Mouse (Mus musculus) layer of hippocampus, postnatal 25 days (tissue): ENCODE data around the gene Itga5. TPM values are rescaled to one million over a fixed set of nuclear protein-coding genes. Genes with fewer than 3 reads are reported as not detected.

Experiments
- DNase-seq, 2 experiments: peaks; one replicate each; pipeline ENCODE4 v3.0.0; 2022; ENCODE audit warnings: mixed read lengths in 2 of 2, low spot score in 1 of 2; ENCODE audit errors: extremely low spot score in 1 of 2
- total RNA-seq, 2 experiments: library from RNA; stranded (reverse); gene quantifications; 2 replicates each; pipeline ENCODE4 v1.2.3; 2021

Itga5 gene
- total RNA-seq, 2 experiments from 2014 or later: 1.4 to 2.4 TPM

DNA sequence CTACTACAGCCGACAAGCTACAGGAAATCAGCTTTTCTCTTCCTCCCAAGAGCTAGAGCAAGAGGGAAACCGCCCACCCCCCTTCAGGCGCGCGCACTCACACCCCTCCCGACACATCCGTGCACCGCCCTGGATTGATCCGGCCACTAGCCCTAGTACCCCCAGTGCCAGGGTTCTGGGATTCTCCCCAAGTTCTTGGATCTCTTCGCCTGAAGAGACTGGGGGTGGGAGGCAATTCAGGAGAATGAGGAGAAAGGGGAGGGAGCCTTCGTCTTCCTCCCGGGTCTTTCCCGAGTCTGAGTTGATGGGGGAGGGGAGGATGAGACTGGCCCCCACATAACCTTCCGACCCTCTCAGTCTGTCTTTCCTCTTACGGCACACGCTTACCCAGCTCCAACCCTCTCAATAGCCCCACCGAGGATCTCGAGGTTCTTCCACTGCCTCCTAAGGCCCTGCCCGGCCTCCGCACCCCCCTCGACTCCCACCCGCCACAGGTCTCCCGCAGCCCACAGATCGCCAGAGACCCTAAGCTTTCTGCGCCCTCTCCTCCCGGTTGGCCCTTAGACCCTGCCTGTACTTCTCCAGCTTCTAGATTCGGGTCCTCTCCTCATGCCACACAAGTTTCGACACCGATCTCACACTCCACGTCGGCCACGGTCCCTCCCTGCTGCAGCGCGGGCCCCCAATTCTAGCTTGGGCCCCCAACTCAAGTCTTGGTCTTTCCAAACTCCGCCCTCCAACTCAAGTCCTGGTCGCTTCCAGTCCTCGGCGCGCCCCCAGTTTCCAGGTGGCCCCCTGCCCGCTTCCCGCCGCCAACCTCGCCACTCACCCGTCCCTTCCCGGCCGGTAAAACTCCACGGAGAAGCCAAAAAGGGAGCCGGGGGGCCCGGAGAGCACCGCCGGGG, 840 bp downstream of the Itga5 start:
- no peak for DNase-seq

- no peak for DNase-seq
Observed at GRCm38 (mm10) chr15:103364761-103365160, 1.8 kb downstream of the Itga5 start.

GRCm38 (mm10) chr15:103363809-103364208, 2.8 kb downstream of the Itga5 start:
- DNase-seq: no peak

- no peak for DNase-seq
Observed at GRCm38 (mm10) chr15:103362950-103363349, 3.6 kb downstream of the Itga5 start.

DNA sequence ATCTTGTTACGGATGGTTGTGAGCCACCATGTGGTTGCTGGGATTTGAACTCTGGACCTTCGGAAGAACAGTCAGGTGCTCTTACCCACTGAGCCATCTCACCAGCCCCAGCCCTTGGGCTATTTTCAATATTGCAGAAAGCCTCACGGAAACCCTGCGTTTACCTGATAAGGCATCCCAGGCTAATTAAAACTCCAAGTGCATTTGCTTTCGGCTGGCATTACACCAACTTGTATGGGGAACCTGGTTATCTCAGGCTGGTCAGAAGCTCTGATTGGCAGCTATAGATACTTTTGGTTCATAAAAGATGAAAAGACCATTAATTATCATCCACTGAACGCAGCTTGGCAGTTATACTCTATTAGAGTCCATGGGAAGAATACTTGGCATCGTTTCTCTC, 4.2 kb downstream of the Itga5 start:
- no peak for DNase-seq

GRCm38 (mm10) chr15:103361269-103361668, 5.3 kb downstream of the Itga5 start:
- DNase-seq: no peak

- DNase-seq: no peak
Observed at GRCm38 (mm10) chr15:103359869-103360602, 6.5 kb downstream of the Itga5 start.

DNA sequence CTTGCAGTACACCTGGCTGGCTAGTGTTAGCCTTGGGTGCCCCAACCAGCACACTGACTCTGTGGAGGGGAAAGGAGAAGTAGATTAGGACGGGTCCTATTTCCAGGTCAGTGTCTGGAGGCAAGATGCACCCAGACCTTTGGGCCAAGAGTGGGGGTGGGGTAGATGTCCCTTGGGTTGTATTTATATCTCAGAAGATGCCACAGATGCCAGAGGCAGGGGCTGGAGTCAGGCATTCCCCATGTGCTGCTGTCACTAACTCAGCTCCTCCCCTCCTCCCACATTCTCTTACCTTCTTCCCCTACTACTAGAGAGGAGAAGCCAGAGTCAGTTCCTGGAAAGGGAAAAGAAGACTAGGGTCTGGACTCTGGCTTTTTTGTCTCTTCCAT, 7.4 kb downstream of the Itga5 start:
- no peak for DNase-seq

DNA sequence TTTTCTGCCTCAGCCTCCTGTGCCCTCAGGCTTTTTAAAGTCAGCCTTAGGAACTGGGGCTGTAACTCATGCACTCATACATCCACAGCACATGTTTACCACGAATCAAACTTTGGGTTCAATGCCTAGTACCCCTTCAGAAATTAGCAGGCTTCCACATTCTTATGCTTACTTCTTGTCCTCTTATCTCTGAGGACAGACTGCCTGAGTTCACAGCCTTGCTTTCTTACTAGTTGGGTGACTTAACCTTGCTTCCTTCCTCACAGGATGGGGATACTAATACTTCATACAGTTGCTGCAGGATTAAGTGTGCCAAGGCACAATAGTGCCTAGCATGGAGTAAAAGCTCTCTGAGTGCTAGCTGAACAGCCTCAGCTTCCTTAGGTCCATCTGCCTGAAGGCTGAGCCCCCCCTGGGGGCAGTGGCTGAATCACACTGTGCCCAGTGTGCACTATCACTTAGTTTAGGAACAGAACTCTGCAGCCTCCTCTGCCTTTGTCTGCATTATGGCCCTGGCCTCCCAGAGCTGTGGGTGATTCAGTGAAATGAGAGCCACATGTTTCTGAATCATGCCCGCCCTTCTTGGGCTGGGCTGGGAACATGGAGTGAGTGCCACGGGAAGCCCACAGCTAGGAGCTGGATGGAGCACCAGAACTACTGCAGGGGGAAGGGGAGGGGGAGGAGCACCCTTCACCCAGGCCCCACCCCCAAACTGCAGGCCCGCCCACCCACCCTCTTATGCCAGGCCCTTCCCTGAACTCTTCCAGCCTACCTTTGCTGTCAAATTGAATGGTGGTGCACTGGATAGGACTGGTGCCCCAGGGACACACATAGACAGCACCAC, 8.1 kb downstream of the Itga5 start:
- DNase-seq: no peak

DNA sequence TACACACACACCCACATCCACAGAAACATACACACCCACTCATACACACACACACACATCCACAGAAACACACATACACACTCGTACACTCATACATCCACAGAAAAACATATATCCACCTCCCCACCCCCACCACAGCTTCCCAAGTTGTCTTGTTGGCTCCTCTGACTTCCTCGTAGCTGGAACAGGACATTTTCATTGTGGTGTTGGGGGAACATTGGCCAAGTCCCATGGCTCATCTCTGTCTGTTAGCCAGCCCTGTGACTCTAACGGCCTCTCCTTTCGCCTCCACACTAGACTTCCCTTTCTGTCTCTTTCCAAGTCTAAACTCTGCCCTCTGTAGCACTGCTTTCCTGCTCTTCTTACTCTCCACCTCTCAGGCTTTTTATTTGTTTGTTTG, 8.7 kb downstream of the Itga5 start:
- DNase-seq: no peak

DNA sequence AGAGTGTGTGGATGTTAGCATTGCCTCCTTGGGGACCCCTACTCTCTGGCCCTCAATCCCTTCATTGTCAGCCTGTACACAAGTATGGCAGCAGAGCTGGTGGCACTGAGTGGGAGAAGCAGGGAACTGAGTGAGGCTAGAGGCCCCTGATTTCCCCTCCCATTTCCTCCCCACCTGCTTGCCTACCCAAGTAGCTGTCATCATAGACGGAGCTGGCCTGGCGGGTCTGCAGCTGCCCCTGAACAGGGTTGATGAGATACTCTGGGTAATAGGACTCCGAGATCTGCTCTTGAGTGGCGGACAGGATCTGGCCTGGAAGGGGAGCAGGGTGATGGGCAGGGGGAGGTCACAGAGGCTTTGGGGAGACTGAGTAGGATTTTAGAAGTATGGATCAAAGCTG, 10.4 kb downstream of the Itga5 start:
- DNase-seq: no peak

DNA sequence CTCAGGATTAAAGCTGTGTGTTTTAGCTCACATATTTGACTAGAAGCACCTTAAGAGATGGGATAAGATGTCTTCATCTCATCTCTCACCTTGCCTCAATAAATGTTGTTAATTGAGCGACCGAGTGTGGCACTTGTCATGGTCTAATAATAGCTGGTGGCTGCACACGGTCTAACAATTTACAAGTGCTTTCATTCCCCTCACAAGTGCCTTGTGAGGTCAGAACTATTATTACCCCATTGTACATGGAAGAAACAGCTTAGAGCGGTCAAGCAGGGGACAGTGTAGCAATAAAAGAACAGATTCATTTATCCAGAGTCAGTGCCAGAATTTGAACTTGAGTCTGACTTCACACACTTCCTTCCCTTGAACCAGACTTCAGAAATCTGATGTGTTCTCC, 11.1 kb downstream of the Itga5 start:
- no peak for DNase-seq

GRCm38 (mm10) chr15:103354690-103355089, 11.9 kb downstream of the Itga5 start:
- no peak for DNase-seq

- DNase-seq: no peak
Observed at GRCm38 (mm10) chr15:103353511-103354256, 12.9 kb downstream of the Itga5 start.

GRCm38 (mm10) chr15:103352856-103353255, 13.7 kb downstream of the Itga5 start:
- peak in 1 of 2 experiments; percentile 65 for DNase-seq

DNA sequence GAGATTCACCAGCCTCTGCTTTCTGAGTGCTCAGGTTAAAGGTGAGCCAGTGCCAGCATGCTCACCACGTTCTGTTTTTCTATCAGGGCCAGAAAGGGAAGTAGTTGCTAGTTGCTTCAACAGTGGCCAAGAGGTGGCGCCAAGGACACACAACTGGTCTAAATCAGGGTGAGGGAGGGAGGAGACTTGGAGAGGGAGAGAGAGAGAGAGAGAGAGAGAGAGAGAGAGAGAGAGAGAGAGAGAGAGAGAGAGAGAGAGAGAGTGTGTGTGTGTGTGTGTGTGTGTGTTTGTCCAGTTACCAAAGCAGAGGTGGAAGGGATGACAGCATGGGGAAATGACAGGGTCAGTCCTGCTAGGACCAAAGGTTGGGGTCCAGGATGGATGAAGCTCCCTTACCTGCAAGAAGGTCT, 19.3 kb downstream of the Itga5 start:
- DNase-seq: peak in 1 of 2 experiments; percentile 70

- no peak for DNase-seq
Observed at GRCm38 (mm10) chr15:103345789-103346188, 20.8 kb downstream of the Itga5 start.

DNA sequence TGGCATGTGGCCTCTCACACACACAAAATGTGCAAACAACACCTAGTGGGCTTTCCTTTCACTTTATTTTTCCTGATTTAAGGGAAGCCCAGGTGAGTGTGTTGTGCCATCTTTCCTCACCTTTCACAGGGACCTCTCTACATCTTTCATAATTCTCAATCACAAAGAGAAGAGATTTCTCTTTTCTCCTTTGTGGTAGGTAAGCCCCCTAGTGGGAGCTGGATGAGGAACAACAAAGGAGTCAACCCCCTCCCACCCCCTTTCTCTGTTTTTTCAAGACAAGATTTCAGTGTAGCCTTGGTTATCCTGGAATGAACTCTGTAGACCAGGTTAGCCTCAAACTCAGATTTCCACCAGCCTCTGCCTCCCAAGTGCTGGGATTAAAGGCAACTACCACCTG, 23.0 kb downstream of the Itga5 start:
- no peak for DNase-seq

- DNase-seq: no peak
Observed at GRCm38 (mm10) chr15:103343008-103343407, 23.6 kb downstream of the Itga5 start.

GRCm38 (mm10) chr15:103342415-103342814, 24.1 kb downstream of the Itga5 start:
- peak; percentile 67 to 72 for DNase-seq
